Mouse (Mus musculus) neutrophil, adult 59 days (primary cell): ENCODE measurements around the gene Bbs12. TPM values are rescaled to one million over a fixed set of nuclear protein-coding genes. Genes with fewer than 3 reads are reported as not detected.

Experiments used
- total RNA-seq, 2 experiments: library from RNA; stranded (reverse); gene quantifications; 1 replicate in 1 of 2; 2 replicates in 1 of 2; pipeline ENCODE4 v1.2.4; 2023

Gene Bbs12
- total RNA-seq: under 1 TPM; 0.64 to 0.71 TPM

DNA sequence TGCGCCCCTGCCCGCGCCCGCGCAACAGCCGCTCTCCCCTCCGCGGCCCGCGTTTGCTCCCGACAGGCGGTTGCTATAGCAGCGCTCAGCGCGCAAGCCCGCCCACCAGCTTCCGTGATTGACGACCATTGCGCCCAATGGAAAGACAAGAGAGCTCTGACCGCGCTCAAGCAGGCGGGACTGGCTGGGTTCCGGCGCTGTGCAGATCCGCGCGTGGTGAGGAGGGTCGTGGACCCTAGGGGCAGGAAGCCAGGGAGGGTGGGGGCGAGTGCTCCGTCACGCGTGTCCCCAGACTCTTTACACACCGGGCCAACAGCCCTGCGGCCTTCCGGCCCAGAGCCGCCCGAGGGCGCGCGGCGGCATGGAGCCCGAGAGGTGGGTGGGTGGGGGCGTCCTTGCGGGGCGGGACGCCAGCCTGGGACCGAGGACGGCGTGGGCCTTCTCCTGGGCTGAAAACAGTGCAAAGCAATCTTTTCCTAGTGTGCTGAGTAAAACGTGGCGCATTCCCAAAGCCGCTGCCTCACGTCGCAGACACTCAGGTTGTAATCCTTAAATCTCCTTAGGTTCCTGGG, at the start of gene Bbs12, which contains the start of gene Cetn4:
Bbs12 (plus strand) TSS at position 185 of the 572 bp plus-strand sequence.
Cetn4 (minus strand) TSS at position 339 of the 572 bp plus-strand sequence.

DNA sequence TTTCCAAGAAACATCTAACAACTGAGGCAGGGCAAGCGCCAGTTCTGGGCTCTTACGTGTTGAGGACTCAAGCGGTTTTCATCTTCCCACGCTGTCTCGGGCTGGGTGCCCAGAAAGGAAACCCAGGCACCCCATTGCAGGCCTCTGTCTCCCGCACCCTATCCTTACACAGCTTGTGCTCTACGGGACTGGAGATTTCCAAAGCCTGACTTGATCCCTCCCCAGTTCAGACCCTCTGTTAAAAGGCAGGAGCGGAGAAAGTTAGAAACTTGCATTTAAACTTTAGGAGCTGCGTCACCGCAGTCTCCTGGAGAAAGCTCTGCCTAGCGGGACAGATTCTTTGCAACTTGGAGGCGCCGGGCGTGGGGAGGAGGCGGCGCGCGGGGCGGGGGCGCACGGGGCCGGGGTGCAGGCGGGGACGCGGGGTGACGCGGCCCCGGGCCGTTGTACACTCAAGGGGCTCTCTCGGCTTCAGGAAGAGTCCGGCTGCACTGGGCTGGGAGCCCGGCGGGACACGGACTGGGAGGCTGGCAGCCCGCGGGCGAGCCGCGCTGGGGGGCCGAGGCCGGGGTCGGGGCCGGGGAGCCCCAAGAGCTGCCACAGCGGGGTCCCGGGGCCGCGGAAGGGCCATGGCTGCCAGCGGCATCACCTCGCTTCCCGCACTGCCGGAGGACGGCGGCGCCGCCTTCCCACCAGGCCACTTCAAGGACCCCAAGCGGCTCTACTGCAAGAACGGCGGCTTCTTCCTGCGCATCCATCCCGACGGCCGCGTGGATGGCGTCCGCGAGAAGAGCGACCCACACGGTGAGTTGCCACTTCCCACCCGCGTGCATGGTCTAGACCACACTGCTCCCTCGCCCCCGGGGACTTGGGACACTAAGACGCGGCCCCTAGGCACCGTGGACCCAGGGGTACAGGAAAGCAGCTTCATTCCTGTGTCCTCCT, 36.1 kb downstream of the Bbs12 start, which contains the start of gene Fgf2:
Fgf2 (plus strand) TSS at position 126 of the 945 bp plus-strand sequence.

Other genes starting within 250 kb of the Bbs12 start
- gene Adad1, start 249.0 kb upstream of the Bbs12 start, total RNA-seq: under 1 TPM in 1 of 2 experiments, not detected in 1; 0.20 TPM
- gene Il2, start 186.6 kb upstream of the Bbs12 start, total RNA-seq: not detected
- not detected for gene Il21, start 79.9 kb upstream of the Bbs12 start, total RNA-seq
- 1 to 10 TPM in 1 of 2 experiments, not detected in 1; 1.6 TPM for gene Cetn4, start 154 bp downstream of the Bbs12 start, total RNA-seq
- not detected for gene Fgf2, start 35.8 kb downstream of the Bbs12 start, total RNA-seq
- gene Spata5, start 107.3 kb downstream of the Bbs12 start, total RNA-seq: 10 to 100 TPM; 24.1 to 26.8 TPM
- 1 to 10 TPM; 4.0 to 4.7 TPM for gene Nudt6, start 107.7 kb downstream of the Bbs12 start, total RNA-seq